Mouse (Mus musculus) lung, postnatal 25 days (tissue): ENCODE measurements at regions not wholly inside any gene's neighbourhood (a gene's known extent, or its start where the extent isn't known, plus 50 kb on each side); places are given as distances from the start of the nearest gene placed in this dataset.

ENCODE experiments used
- DNase-seq: peaks from one replicate; pipeline ENCODE4 v3.0.0; 2022; ENCODE audit warnings: low spot score

GRCm38 (mm10) chr5:72245382-72245781 is 77.4 kb upstream of the Commd8 start:
- no peak for DNase-seq

GRCm38 (mm10) chr5:72244134-72244533 is 76.1 kb upstream of the Commd8 start:
- peak; percentile 62 for DNase-seq

- no peak for DNase-seq
Measured at GRCm38 (mm10) chr5:72242981-72243380, 75.0 kb upstream of the Commd8 start.

GRCm38 (mm10) chr5:72241451-72241850 is 73.5 kb upstream of the Commd8 start:
- DNase-seq: no peak

- DNase-seq: no peak
Measured at GRCm38 (mm10) chr5:72240271-72240670, 72.3 kb upstream of the Commd8 start.

- DNase-seq: no peak
Measured at GRCm38 (mm10) chr5:72227002-72227401, 59.0 kb upstream of the Commd8 start.

GRCm38 (mm10) chr5:72225576-72226298 is 57.7 kb upstream of the Commd8 start:
- no peak for DNase-seq

GRCm38 (mm10) chr5:72225056-72225455 is 57.1 kb upstream of the Commd8 start:
- no peak for DNase-seq

- peak; percentile 47 for DNase-seq
Measured at GRCm38 (mm10) chr5:72224551-72224966, 56.6 kb upstream of the Commd8 start.

- peak; percentile 49 for DNase-seq
Measured at GRCm38 (mm10) chr5:72222902-72223301, 54.9 kb upstream of the Commd8 start.

GRCm38 (mm10) chr5:72219697-72220096 is 51.7 kb upstream of the Commd8 start:
- peak; percentile 68 for DNase-seq

GRCm38 (mm10) chr5:72219248-72219647 is 51.3 kb upstream of the Commd8 start:
- no peak for DNase-seq
